Mouse (Mus musculus): ENCODE results near the gene Vmn2r82.
"Not testable (repeated sequence)": the region's sequence is repeated elsewhere in the genome, so short reads cannot be mapped to it uniquely, and the experiment has no call there.

Gene Vmn2r82

DNA sequence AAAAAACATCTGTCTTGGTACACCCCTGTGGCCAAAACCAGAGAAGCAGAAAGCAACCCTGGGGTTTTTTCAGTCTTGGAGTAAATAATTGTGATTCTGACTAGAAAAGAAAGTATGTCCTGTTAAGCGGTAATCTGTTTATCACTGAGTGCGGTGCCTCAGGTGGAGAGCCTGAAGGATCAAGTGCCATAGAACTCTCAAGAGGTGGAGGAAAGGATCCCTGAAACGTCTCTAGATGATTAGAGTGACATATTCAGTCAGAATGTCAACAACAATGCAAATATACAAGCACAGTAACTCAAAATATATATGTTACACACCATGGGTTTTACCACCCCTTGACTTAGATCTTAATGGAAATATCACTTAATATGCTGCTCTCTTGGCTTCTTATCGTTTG lies at the start of gene Vmn2r82:
Vmn2r82 (plus strand) TSS at position 301 of the 400 bp plus-strand sequence.
- not testable (repeated sequence) for DNase-seq

DNA sequence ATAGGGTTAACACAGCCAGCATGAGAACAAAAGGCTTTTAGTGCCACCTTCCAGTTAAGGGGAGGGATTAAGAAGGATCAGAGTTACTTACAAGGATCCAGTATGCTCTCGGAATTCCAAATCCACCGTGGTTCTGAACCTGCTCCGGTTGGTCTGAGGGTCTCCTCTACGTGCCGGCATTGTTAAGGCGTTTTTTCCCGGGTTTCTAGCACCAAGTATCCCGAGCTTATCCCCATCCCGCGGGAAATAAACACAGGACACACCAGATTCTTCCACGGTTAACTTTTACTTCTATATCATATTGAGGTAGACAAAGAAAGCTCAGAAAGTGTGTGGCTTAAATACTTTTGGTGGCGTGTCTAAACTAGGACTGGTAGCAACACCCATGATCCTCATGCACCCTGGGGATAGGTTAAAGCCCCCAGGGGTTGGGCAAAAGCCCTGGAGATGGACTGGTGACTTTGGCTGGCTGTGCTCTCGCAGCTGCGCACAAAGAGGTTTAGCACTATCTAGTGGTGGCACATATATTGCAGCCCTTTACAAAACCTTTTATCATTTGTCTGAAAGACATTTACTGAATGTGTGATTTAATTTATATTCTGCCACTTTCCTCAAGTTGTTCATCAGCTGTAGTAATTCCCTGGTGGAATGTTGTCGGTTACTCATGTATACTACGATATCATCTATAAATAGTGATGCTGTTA lies 34.1 kb upstream of the Vmn2r82 start:
- not testable (repeated sequence) for DNase-seq

DNA sequence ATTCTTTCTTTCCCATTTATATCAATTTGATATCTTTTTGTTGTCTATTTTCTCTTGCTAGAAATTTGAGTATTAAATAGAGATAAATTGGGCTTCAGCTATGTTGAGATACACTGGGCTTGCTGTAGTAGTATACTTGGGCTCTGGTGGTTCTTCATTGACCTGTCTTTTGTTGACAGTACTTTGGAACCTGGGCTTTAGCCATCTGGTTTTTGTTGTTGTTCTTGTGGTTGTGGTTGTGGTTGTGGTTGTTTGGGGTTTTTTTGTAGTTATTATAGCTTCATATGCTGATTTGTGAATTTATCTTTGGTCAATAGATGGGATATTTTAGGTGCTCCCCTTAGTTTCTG lies 33.6 kb upstream of the Vmn2r82 start:
- DNase-seq = no peak

DNA sequence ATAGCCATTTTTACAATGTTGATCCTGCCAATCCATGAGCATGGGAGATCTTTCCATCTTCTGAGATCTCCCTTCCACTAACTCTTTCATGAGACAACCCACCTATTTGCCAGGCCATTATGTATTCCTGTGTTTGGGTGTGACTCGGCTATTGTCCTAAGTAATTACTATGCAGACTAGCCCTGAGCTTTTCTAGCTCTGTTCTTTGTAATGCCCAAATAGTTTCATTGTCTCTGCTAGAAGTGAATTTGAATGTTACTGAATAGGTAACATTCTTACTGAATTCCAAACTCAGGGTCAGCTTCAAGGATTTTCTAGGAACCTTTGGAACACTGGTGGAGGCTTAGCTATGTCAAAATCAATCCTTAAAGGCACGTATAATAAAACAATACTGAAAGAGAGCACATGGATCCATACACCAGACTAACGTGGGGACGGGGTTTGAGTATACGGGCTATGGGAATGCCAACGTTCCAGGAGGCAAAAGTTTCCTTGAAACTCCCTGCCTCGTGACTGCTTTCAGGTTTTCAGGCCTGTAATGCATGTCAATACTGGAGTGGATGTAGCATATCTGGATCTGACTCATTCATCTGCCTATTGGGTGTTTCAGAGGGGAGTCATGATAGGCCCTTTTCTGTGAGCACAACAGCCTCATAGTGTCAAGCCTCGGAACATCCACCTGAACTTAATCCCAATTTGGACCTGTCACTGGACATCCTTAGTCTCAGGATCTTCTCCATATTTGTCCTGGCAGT lies 43.8 kb downstream of the Vmn2r82 start:
- DNase-seq = not testable (repeated sequence)

DNA sequence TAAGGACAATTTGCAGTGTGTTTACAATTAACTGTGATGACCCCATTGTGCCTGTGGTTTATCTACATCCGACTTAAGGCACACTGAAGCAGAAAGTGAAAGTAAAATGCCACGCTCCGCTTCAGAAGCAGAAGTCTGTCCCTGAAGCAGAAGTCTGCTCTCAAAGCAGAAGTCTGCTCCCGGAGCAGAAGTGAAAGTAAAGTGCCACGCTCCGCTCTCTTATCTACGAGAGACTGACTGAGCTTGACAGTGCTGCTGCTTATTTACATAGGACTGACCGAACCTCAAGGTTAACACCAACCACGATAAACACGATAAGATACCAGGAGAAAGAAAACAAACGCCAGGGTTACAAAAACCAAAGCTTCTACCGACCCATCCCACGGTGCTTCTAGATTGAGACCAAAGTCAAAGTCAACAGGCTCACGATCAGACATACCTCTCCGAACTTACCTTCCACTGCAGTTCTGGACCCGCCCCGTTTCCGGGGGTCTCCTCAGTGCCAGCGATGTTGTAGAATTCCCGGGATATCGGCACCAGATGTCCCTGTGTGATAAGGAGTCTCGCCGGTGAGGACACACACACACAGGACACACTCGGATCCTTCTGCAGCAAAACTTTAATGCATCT lies 60.9 kb downstream of the Vmn2r82 start:
- DNase-seq = peak in 1 of 2 experiments; percentile 12

DNA sequence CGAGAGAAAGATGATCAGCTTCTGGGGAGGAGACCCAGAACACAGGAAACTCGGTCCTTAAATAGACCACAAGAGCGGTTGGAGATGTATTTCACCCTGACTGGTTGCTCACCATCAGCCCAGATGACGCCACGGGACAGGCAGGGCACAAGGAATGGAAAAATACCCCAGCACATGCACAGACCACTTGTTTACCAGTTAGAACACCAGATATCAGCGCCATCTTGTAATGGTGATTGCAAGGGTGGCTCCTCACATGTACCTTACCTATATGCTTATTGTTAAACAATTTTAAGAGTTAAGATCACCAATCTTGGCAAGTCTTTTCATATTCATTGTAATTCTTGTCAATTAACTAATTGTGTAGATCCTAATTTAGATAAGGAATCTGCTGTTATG lies 61.5 kb downstream of the Vmn2r82 start:
- not testable (repeated sequence) for DNase-seq

DNA sequence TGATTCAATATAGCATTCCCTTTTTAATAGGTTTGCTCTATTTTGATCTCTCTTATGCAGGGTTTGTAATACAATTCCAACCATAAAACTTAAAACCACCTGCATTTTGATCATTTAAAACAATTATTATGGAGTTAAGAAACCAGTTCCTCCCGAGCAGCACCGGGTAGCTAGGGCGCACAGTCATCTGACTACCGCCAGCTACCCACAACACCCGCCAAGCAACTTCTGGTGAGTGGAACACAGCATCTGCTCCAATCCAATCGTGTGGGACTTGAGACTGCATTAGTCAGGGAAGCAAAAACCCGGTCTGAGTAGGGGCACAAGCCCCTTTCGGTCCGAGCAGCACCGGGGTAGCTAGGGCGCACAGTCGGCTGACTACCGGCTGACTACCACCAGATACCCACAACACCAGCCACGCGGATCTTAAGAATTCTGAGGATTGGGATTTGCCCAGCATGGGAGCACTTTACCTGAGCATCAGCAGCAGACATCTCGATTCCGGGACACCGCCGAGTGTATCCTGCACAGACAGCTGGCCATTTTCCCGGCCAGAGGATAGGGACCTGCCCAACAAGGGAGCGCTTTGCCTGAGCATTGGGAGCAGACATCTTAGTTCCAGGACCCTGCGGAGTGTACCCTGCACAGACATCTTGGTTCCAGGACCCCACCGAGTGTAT lies 79.0 kb downstream of the Vmn2r82 start:
- DNase-seq = not testable (repeated sequence)
